Mouse (Mus musculus) neural tube, embryonic 12.5 days (tissue): Measurements from ENCODE around the gene Zfp148. TPM values are rescaled to one million over a fixed set of nuclear protein-coding genes. Genes with fewer than 3 reads are reported as not detected.

Experiments used
- ATAC-seq: fragments of 200-750 bp; cut with Nextera tagmentation; 2 replicates; pipeline ENCODE4 v1.8.0; 2017; ENCODE audit warnings: low read depth, mild to moderate bottlenecking, moderate TSS enrichment, moderate library complexity; ENCODE audit not compliant: low FRiP score
- H3K27ac ChIP-seq: fragments of 300-500 bp; sonication (generic); 2 replicates; pipeline ENCODE4 v1.5.1; 2016
- H3K27me3 ChIP-seq: fragments of 300-500 bp; sonication (generic); replicated peaks from 2 replicates; pipeline ENCODE4 v1.6.1; 2016; ENCODE audit warnings: mild to moderate bottlenecking
- H3K36me3 ChIP-seq: fragments of 300-500 bp; sonication (generic); 2 replicates; pipeline ENCODE4 v1.6.1; 2016; ENCODE audit warnings: mild to moderate bottlenecking
- H3K4me1 ChIP-seq: fragments of 300-500 bp; sonication (generic); 2 replicates; pipeline ENCODE4 v1.6.1; 2016
- H3K4me2 ChIP-seq: fragments of 300-500 bp; sonication (generic); replicated peaks from 2 replicates; pipeline ENCODE4 v1.6.1; 2016; ENCODE audit warnings: mild to moderate bottlenecking
- H3K4me3 ChIP-seq: fragments of 300-500 bp; sonication (generic); 2 replicates; pipeline ENCODE4 v1.5.1; 2016
- H3K9ac ChIP-seq: fragments of 300-500 bp; sonication (generic); 2 replicates; pipeline ENCODE4 v1.6.1; 2016; ENCODE audit warnings: mild to moderate bottlenecking
- H3K9me3 ChIP-seq: fragments of 300-500 bp; sonication (generic); 2 replicates; pipeline ENCODE4 v1.6.1; 2016; ENCODE audit warnings: mild to moderate bottlenecking
- whole genome bisulfite sequencing: fragments of 180-500 bp; shearing (Covaris S2); methylation state at CpG from one replicate; pipeline ENCODE4 v1.1.7; 2016; 5-methylcytosine and 5-hydroxymethylcytosine counted together
- polyA plus RNA-seq: library from polyadenylated mRNA; unstranded; fragments of >200 nt; fragmentation: Nextera tagmentation; extraction: Ambion mirVana; gene quantifications from 2 replicates; pipeline ENCODE4 v1.2.1, GENCODE M21; 2016

Gene Zfp148
- polyA plus RNA-seq, 1 experiment from 2014 or later, result 50.7 TPM

DNA sequence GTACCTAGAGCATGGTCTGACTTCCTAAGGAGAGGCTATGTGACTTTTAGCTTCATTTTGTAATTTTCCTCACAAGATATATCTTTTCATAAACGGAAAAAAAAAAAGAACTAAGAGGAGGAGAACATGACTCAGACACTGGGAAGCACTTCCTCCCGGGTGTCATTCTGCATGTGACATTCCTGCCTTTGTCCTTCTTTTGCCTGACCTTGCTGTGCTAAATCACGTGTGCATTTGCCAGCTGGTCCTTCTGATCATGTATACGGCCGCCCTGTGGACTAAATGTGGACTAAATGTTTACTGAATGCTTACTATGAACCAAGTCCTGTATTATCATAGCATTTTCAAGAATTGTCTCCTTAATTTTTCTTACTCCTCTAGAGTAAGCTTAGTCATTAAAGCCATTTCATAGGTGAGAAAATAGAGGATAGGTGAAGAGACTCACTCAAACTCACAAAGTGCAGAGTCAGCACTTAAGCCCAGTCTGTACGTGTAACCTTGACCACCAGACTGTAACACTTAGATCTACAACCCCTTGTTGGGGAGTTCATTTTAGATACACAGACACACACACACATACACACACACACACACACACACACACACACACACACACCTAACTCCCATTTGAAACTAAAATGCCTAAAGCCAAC is 139.4 kb downstream of the Zfp148 start:
- H3K4me2 ChIP-seq, result no peak overlapping the region
- H3K27me3 ChIP-seq, result no peaks in the 10 kb centered on the region
- no peak overlapping the region for H3K9ac ChIP-seq
- no peak overlapping the region for H3K4me3 ChIP-seq
- no peaks in the 10 kb centered on the region for H3K9me3 ChIP-seq
- no peak for ATAC-seq
- no peaks in the 10 kb centered on the region for H3K36me3 ChIP-seq
- no peak overlapping the region for H3K27ac ChIP-seq
- 72% methylated on average over 6 of the region's 6 CpGs for WGBS
- H3K4me1 ChIP-seq, result peaks cover 10% of the 10 kb centered on the region

- H3K4me1 ChIP-seq, result no peaks in the 10 kb centered on the region; the same call in 1 of the 2 replicates
- no peak overlapping the region for H3K27ac ChIP-seq
- WGBS, result 55% methylated on average over 4 of the region's 4 CpGs
- no peak overlapping the region for H3K4me3 ChIP-seq
- H3K27me3 ChIP-seq, result no peaks in the 10 kb centered on the region
- no peak overlapping the region for H3K4me2 ChIP-seq
- no peaks in the 10 kb centered on the region for H3K9me3 ChIP-seq
- H3K36me3 ChIP-seq, result no peaks in the 10 kb centered on the region
- no peak for ATAC-seq
- no peak overlapping the region for H3K9ac ChIP-seq
These were observed 141.9 kb downstream of the Zfp148 start for GRCm38 (mm10) chr16:33522516-33522915.

DNA sequence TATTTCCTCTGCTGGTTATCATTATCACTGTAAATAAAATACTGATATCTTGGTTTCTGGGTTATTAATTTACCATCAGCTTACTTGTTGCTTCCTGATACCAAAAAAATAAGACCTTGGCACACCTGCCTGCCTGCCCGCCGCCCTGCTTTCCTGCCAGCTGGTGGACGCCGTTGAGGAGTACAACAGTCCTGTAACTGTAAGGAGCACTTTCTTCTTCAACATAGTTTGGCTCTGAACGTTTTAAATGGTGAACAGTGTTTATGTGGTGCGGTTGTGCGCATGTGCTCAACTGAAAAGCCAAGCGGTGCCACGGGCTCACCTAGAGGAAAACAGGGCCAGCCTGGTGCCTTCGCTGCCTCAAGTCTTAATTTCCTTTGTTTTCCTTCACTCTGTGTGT is 142.9 kb downstream of the Zfp148 start:
- Histone ChIP-seq H3K9ac (no peak overlapping the region), H3K9me3 (no peaks in the 10 kb centered on the region), H3K4me1 (no peaks in the 10 kb centered on the region), H3K36me3 (no peaks in the 10 kb centered on the region), H3K27me3 (no peaks in the 10 kb centered on the region), H3K27ac (no peak overlapping the region), H3K4me3 (no peak overlapping the region), H3K4me2 (no peak overlapping the region)
- 74% methylated on average over 10 of the region's 10 CpGs for WGBS
- ATAC-seq, result no peak

GRCm38 (mm10) chr16:33529502-33530454 is 149.1 kb downstream of the Zfp148 start:
- H3K4me1 ChIP-seq, result peaks cover 12% of the 10 kb centered on the region
- 0 out of 2 replicates have a peak, but pooled peaks have one; percentile 61 for ATAC-seq
- H3K27me3 ChIP-seq, result no peaks in the 10 kb centered on the region
- no peak overlapping the region for H3K9ac ChIP-seq
- WGBS, result 41% methylated on average over 11 of the region's 11 CpGs
- H3K4me3 ChIP-seq, result no peak overlapping the region
- no peak overlapping the region for H3K27ac ChIP-seq
- H3K4me2 ChIP-seq, result no peak overlapping the region
- H3K36me3 ChIP-seq, result no peaks in the 10 kb centered on the region
- no peaks in the 10 kb centered on the region for H3K9me3 ChIP-seq

DNA sequence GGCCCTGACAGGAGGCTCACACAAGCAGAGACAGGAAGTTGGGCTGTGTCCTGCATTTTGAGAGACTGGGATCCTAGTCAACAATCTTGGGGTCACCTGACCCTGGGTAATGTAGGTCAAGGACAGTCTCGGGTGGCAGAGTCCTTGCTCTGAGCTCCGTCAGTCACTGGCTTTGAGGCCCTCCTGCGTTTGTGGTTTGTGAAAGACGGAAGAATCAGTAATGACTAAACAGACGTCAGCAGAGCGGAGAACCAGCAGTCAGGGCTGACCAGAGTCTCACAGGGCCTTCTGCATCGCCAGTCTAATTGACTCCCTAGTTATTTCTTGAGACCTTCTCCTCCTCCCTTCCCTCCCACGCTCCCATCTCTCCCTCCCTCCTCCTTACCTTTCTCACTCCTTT is 150.5 kb downstream of the Zfp148 start:
- Histone ChIP-seq H3K27ac (no peak overlapping the region), H3K27me3 (no peaks in the 10 kb centered on the region), H3K4me2 (no peak overlapping the region), H3K9ac (no peak overlapping the region), H3K4me1 (peaks cover 12% of the 10 kb centered on the region), H3K36me3 (no peaks in the 10 kb centered on the region), H3K9me3 (no peaks in the 10 kb centered on the region), H3K4me3 (no peak overlapping the region)
- no peak for ATAC-seq
- WGBS, result 83% methylated on average over 8 of the region's 8 CpGs

GRCm38 (mm10) chr16:33536456-33536855 is 155.8 kb downstream of the Zfp148 start:
- Histone ChIP-seq H3K9ac (no peak overlapping the region), H3K4me1 (peaks cover 3% of the 10 kb centered on the region; the same call in 1 of the 2 replicates), H3K27ac (no peak overlapping the region), H3K36me3 (no peaks in the 10 kb centered on the region), H3K4me2 (no peak overlapping the region), H3K4me3 (no peak overlapping the region), H3K9me3 (no peaks in the 10 kb centered on the region), H3K27me3 (no peaks in the 10 kb centered on the region)
- ATAC-seq, result no peak
- 85% methylated on average over 8 of the region's 8 CpGs for WGBS

DNA sequence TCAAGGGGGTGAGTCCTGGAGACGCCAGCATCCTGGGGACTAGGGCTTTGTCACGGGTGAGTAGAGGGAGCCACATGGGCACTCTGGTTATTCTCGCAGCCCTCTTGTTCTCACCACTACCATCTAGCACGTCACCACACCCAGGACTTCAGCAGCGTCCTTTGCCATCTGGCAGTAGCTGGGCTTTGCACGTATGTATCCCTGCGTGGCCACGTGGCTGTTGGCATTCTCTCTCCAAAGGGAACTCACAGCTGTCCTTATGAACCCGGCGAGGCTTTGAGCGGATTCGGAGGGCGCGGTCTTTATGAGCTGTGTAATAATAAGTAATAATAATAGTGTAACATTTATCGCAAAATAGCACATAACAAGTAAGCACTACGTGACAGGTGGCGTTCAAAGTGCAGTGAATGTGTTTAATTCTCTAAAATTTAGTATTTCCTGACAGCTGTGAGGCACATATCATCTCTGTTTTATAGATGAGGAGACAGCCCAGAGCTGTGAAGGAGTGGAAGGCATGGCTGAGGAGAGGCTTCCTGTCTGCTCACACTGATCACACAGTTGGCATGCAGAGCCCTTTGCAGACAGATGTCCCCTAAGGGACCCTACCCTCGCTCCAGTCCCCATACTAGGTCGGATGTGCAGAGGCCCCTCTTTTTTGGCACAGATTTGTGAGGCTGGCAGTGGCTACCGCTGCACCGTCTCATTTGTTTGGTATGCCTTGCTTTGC is 157.0 kb downstream of the Zfp148 start:
- 82% methylated on average over 21 of the region's 21 CpGs for WGBS
- H3K4me3 ChIP-seq, result no peak overlapping the region
- H3K4me1 ChIP-seq, result peaks cover 3% of the 10 kb centered on the region; the same call in 1 of the 2 replicates
- no peak overlapping the region for H3K4me2 ChIP-seq
- H3K9me3 ChIP-seq, result no peaks in the 10 kb centered on the region
- H3K27ac ChIP-seq, result no peak overlapping the region
- H3K9ac ChIP-seq, result no peak overlapping the region
- no peaks in the 10 kb centered on the region for H3K27me3 ChIP-seq
- no peaks in the 10 kb centered on the region for H3K36me3 ChIP-seq
- no peak for ATAC-seq

GRCm38 (mm10) chr16:33544346-33544745 is 163.7 kb downstream of the Zfp148 start:
- Histone ChIP-seq H3K27ac (no peak overlapping the region), H3K36me3 (no peaks in the 10 kb centered on the region), H3K4me3 (no peak overlapping the region), H3K27me3 (no peaks in the 10 kb centered on the region), H3K4me2 (no peak overlapping the region), H3K9ac (no peak overlapping the region), H3K9me3 (no peaks in the 10 kb centered on the region), H3K4me1 (no peaks in the 10 kb centered on the region)
- 93% methylated on average over 2 of the region's 2 CpGs for WGBS
- ATAC-seq, result no peak

DNA sequence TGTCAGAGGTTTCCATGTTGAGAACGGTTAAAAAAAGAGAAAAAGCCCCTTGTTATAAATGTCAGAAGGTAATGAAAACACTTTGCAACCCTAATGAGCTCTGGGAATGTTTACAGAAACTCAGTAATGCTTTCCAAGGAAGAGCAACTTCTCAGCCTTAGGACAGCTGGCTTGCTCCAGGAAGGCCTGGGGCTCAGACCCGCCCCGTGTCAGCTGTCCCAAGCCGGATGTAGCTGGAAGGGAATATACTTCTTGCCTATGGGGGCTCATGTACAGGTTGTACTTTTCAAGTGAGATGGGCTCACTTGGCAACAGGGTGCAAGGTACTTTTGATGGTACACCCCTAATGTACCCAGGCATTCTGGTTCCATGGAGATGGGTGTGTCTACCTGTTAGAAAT is 164.9 kb downstream of the Zfp148 start:
- no peak overlapping the region for H3K4me2 ChIP-seq
- H3K36me3 ChIP-seq, result no peaks in the 10 kb centered on the region
- no peaks in the 10 kb centered on the region for H3K9me3 ChIP-seq
- no peak overlapping the region for H3K4me3 ChIP-seq
- H3K4me1 ChIP-seq, result no peaks in the 10 kb centered on the region
- H3K27ac ChIP-seq, result no peak overlapping the region
- H3K27me3 ChIP-seq, result no peaks in the 10 kb centered on the region
- ATAC-seq, result no peak
- 89% methylated on average over 4 of the region's 4 CpGs for WGBS
- H3K9ac ChIP-seq, result no peak overlapping the region

- Histone ChIP-seq H3K4me2 (no peak overlapping the region), H3K27ac (no peak overlapping the region), H3K4me1 (peaks cover 8% of the 10 kb centered on the region; the same call in 1 of the 2 replicates), H3K27me3 (no peaks in the 10 kb centered on the region), H3K36me3 (no peaks in the 10 kb centered on the region), H3K9me3 (no peaks in the 10 kb centered on the region), H3K9ac (no peak overlapping the region), H3K4me3 (no peak overlapping the region)
- 48% methylated on average over 9 of the region's 9 CpGs for WGBS
- no peak for ATAC-seq
These were observed 173.2 kb downstream of the Zfp148 start for GRCm38 (mm10) chr16:33553689-33554342.
